Mouse (Mus musculus): ENCODE data around the gene Borcs7.

DNA sequence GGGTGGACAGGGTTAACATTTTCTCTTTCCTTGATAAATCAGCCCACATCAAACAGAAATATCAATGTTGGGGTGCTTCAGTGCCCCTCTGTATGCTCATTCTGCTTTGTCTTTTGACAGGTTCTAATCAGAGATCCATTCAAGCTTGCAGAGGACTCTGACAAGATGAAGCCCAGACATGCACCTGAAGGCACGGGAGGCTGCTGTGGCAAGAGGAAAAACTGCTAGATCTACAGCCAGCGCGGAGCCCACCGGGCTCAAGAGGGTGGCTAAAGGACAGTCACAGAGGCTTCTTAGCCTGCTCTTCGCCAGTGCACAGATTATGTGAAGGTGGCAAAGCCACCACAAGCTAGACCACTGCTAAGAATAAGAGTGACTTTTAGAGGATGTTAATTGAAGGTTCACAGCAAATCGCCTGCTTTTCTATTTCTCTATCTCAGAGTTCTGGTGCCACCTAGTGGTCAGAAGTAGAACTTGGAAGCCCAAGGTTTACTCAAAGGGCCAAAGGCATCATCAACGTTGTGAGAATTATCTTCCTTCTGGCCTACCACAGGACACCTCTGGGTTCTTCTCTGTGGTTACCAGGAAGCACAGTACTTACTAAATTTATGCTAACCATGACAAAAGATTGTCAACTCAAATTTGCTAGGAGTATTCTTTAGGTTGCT lies 50.8 kb downstream of the Borcs7 start:
- TF ChIP-seq CTCF (IDR thresholded peaks at IDR 0.05; ENCODE audit: extremely low read depth, insufficient read length, insufficient replicate concordance, low read depth, low read length) (peak; percentile 23; the same call in 1 of the 2 replicates), POLR2A (IDR thresholded peaks at IDR 0.05; ENCODE audit: low read depth, low read length) (no peak)

Data from small intestine, adult 2 months (tissue).